Mouse (Mus musculus): ENCODE results near the gene 4930453N24Rik. TPM values are rescaled to one million over a fixed set of nuclear protein-coding genes. Genes with fewer than 3 reads are reported as not detected.

The 4930453N24Rik gene
- polyA plus RNA-seq, 1 experiment from 2014 or later, result 27.0 TPM

GRCm38 (mm10) chr16:64757666-64758400, 13.1 kb downstream of the 4930453N24Rik start:
- Histone ChIP-seq H3K4me3 (no peak overlapping the region), H3K4me1 (replicated peaks) (no peaks in the 10 kb centered on the region), H3K36me3 (peaks cover 29% of the 10 kb centered on the region), H3K27ac (no peak overlapping the region), H3K27me3 (ENCODE audit: insufficient read depth, poor library complexity, severe bottlenecking) (no peaks in the 10 kb centered on the region), H3K9me3 (peaks cover 1% of the 10 kb centered on the region)
- no peak for DNase-seq (ENCODE audit: low spot score)
- 88% methylated on average over 7 of the region's 7 CpGs for WGBS

DNA sequence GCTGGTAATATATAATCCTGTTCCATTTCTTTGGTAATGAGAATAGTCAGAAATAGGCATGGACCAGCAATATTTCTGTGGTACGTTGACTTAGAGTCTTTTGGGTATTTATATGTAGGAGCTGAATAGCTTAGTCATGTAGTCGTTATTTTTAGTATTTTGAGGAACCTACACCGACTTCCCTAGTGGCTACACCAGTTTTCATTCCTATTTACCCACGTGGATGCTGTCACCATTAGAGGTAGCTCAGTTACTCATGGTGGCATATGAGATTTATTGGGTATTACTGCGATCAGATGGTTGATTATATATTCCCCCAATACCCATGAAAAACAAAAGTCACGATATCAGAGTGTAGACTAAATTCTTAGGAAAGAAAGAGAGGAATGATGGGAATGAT, 14.6 kb downstream of the 4930453N24Rik start:
- Histone ChIP-seq H3K27ac (no peak overlapping the region), H3K9me3 (no peaks in the 10 kb centered on the region), H3K4me1 (replicated peaks) (no peaks in the 10 kb centered on the region), H3K36me3 (peaks cover 13% of the 10 kb centered on the region; the same call in 1 of the 2 replicates), H3K27me3 (ENCODE audit: insufficient read depth, poor library complexity, severe bottlenecking) (no peaks in the 10 kb centered on the region), H3K4me3 (no peak overlapping the region)
- DNase-seq (ENCODE audit: low spot score), result no peak
- 89% methylated on average over 6 of the region's 6 CpGs for WGBS

- 53% methylated on average over 3 of the region's 3 CpGs for WGBS
- H3K36me3 ChIP-seq, result 0 out of 2 replicates have a peak, but pooled peaks cover 7% of the 10 kb centered on the region
- no peaks in the 10 kb centered on the region for H3K4me1 ChIP-seq (replicated peaks)
- no peaks in the 10 kb centered on the region for H3K27me3 ChIP-seq (ENCODE audit: insufficient read depth, poor library complexity, severe bottlenecking)
- H3K4me3 ChIP-seq, result no peak overlapping the region
- H3K27ac ChIP-seq, result no peak overlapping the region
- H3K9me3 ChIP-seq, result no peaks in the 10 kb centered on the region
- peak; percentile 33 for DNase-seq (ENCODE audit: low spot score)
These were observed 16.2 kb downstream of the 4930453N24Rik start for GRCm38 (mm10) chr16:64754743-64755139.

GRCm38 (mm10) chr16:64753990-64754742, 16.8 kb downstream of the 4930453N24Rik start:
- 70% methylated on average over 3 of the region's 3 CpGs for WGBS
- Histone ChIP-seq H3K4me3 (no peak overlapping the region), H3K27me3 (ENCODE audit: insufficient read depth, poor library complexity, severe bottlenecking) (no peaks in the 10 kb centered on the region), H3K27ac (no peak overlapping the region), H3K9me3 (no peaks in the 10 kb centered on the region), H3K36me3 (0 out of 2 replicates have a peak, but pooled peaks cover 7% of the 10 kb centered on the region), H3K4me1 (replicated peaks) (no peaks in the 10 kb centered on the region)
- DNase-seq (ENCODE audit: low spot score), result no peak

DNA sequence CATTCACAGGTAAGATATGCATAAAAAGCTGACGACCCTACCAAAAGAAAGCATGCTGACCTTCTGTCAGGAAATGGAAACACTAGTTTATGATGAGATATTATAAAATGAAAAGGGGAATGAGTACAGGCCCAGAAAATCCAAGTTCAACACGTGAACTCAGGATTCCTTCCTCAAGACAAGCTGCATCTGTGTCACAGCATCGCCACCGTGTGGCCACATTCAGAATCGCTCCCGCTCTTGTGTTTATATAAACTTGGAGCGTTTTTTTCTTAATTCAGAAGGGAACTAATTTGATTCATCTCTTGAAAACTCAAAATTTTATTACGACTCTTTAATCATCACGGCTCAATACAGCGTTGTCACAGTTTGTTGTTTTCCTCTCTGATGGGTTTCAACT, 22.7 kb downstream of the 4930453N24Rik start:
- Histone ChIP-seq H3K27me3 (ENCODE audit: insufficient read depth, poor library complexity, severe bottlenecking) (no peaks in the 10 kb centered on the region), H3K4me3 (no peak overlapping the region), H3K27ac (no peak overlapping the region), H3K4me1 (replicated peaks) (no peaks in the 10 kb centered on the region), H3K9me3 (no peaks in the 10 kb centered on the region), H3K36me3 (no peaks in the 10 kb centered on the region)
- DNase-seq (ENCODE audit: low spot score), result peak; percentile 70
- WGBS, result 10% methylated on average over 10 of the region's 10 CpGs

GRCm38 (mm10) chr16:64745089-64745488, 25.9 kb downstream of the 4930453N24Rik start:
- Histone ChIP-seq H3K4me3 (no peak overlapping the region), H3K36me3 (no peaks in the 10 kb centered on the region), H3K27me3 (ENCODE audit: insufficient read depth, poor library complexity, severe bottlenecking) (no peaks in the 10 kb centered on the region), H3K4me1 (replicated peaks) (no peaks in the 10 kb centered on the region), H3K9me3 (no peaks in the 10 kb centered on the region), H3K27ac (no peak overlapping the region)
- DNase-seq (ENCODE audit: low spot score), result no peak
- 87% methylated on average over 4 of the region's 4 CpGs for WGBS

GRCm38 (mm10) chr16:64737289-64737688, 33.7 kb downstream of the 4930453N24Rik start:
- H3K4me1 ChIP-seq (replicated peaks), result no peaks in the 10 kb centered on the region
- H3K36me3 ChIP-seq, result no peaks in the 10 kb centered on the region
- H3K4me3 ChIP-seq, result no peak overlapping the region
- H3K9me3 ChIP-seq, result no peaks in the 10 kb centered on the region
- no peak for DNase-seq (ENCODE audit: low spot score)
- 90% methylated on average over 5 of the region's 5 CpGs for WGBS
- no peak overlapping the region for H3K27ac ChIP-seq
- no peaks in the 10 kb centered on the region for H3K27me3 ChIP-seq (ENCODE audit: insufficient read depth, poor library complexity, severe bottlenecking)

GRCm38 (mm10) chr16:64723273-64724057, 47.5 kb downstream of the 4930453N24Rik start:
- no peaks in the 10 kb centered on the region for H3K36me3 ChIP-seq
- peak; percentile 53 for DNase-seq (ENCODE audit: low spot score)
- 0 out of 2 replicates have a peak, but pooled peaks cover 3% of the 10 kb centered on the region for H3K4me1 ChIP-seq (replicated peaks)
- no peak overlapping the region; the same call in 1 of the 2 replicates for H3K27ac ChIP-seq
- 56% methylated on average over 4 of the region's 4 CpGs for WGBS
- no peak overlapping the region for H3K4me3 ChIP-seq
- no peaks in the 10 kb centered on the region for H3K27me3 ChIP-seq (ENCODE audit: insufficient read depth, poor library complexity, severe bottlenecking)
- H3K9me3 ChIP-seq, result no peaks in the 10 kb centered on the region

GRCm38 (mm10) chr16:64721542-64721941, 49.4 kb downstream of the 4930453N24Rik start:
- WGBS, result 91% methylated on average over 5 of the region's 5 CpGs

DNA sequence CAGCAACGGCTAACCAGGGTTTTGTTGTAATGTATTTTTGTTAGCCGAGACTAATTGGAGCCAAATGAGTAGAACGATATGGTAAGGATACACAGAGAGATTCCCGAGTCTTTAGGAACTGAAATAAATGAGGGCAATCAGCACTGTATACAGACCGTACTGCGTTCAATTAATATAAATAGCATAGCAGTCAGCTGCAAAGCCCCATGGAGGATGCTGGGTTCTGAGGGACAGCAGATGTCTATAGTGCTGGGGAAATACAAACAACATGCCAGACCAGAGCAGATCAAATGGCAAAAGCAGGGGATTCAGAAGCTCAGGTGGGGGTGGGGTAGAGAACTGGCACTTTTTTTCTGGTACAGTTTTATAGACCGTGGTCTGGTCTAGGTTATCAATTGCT, 51.9 kb downstream of the 4930453N24Rik start:
- Histone ChIP-seq H3K36me3 (no peaks in the 10 kb centered on the region), H3K4me3 (no peak overlapping the region), H3K4me1 (replicated peaks) (0 out of 2 replicates have a peak, but pooled peaks cover 3% of the 10 kb centered on the region), H3K27me3 (ENCODE audit: insufficient read depth, poor library complexity, severe bottlenecking) (no peaks in the 10 kb centered on the region), H3K27ac (no peak overlapping the region), H3K9me3 (no peaks in the 10 kb centered on the region)
- 76% methylated on average over 7 of the region's 7 CpGs for WGBS
- DNase-seq (ENCODE audit: low spot score), result no peak

More at GRCm38 (mm10) chr16:64721542-64721941, 49.4 kb downstream of the 4930453N24Rik start:
- Histone ChIP-seq H3K27me3 (ENCODE audit: insufficient read depth, poor library complexity, severe bottlenecking) (no peaks in the 10 kb centered on the region), H3K4me1 (replicated peaks) (0 out of 2 replicates have a peak, but pooled peaks cover 3% of the 10 kb centered on the region), H3K36me3 (no peaks in the 10 kb centered on the region), H3K4me3 (no peak overlapping the region), H3K9me3 (no peaks in the 10 kb centered on the region), H3K27ac (no peak overlapping the region)
- DNase-seq (ENCODE audit: low spot score), result no peak

DNA sequence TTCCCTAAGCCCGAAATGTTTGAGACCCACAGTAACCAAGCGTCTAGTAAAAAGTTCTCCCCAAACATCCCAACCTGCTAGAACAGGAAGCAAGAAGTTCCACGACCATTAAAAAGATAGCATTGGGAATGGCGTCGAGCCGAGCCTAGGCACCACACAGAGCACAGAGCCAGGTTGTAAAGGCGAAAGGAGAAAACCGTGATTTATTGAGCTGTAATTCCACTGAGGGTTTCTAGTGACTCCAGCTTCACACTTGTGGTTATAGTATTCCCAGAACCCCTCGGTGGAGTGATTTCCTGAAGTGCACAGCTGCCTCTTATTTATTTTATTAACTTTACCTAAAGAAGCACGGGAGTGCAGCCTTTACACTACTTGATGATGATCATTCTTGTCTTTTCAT, 53.1 kb downstream of the 4930453N24Rik start:
- no peak overlapping the region for H3K27ac ChIP-seq
- DNase-seq (ENCODE audit: low spot score), result no peak
- H3K36me3 ChIP-seq, result no peaks in the 10 kb centered on the region
- WGBS, result 78% methylated on average over 10 of the region's 10 CpGs
- no peaks in the 10 kb centered on the region for H3K27me3 ChIP-seq (ENCODE audit: insufficient read depth, poor library complexity, severe bottlenecking)
- no peaks in the 10 kb centered on the region for H3K4me1 ChIP-seq (replicated peaks)
- no peak overlapping the region for H3K4me3 ChIP-seq
- H3K9me3 ChIP-seq, result no peaks in the 10 kb centered on the region

DNA sequence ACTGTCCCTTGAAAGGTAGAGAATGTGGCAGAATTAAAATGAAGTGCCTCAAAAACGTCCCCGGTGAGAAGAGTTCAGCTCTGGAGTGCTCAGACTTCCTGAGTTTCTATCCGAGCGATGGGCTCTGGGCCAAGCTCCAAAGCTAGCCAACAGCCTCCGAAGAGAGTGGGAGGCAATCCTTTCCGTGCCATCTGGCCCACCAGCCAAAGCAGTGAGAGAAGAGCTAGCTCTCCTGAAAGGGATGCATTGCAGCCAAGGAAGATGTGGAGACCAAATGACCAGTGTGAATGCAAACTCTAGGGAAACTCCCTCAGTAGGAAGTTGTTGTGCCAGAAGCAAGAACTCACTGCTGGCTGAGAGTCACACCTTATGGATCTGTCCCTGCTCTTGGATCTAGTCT, 59.1 kb downstream of the 4930453N24Rik start:
- H3K4me3 ChIP-seq, result no peak overlapping the region
- H3K9me3 ChIP-seq, result no peaks in the 10 kb centered on the region
- no peaks in the 10 kb centered on the region for H3K36me3 ChIP-seq
- H3K27ac ChIP-seq, result no peak overlapping the region
- no peaks in the 10 kb centered on the region for H3K4me1 ChIP-seq (replicated peaks)
- no peak for DNase-seq (ENCODE audit: low spot score)
- WGBS, result 90% methylated on average over 6 of the region's 6 CpGs
- H3K27me3 ChIP-seq (ENCODE audit: insufficient read depth, poor library complexity, severe bottlenecking), result no peaks in the 10 kb centered on the region

Data from hindbrain, embryonic 10.5 days (tissue).